Comparison of ENCODE assay signal across 17 mouse cellular contexts in the genomic region with DNA sequence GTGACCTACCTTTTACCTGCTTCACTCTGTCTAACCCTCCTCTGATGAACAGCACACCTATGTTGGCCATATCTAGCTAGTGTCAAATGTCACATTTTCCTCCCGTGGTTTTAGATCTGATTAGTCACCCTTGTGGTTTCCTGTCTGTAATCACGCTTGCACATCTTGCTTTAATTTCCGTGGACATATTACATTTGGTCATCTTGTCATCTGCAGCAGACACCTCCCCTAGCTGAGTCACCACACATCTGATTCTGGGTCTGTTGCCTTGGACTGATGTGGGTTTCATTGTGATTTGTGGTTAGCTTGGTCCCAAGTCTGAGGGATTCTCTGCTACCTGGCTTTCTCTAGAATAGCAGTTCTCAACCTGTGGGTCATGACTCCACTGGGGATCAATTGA. TPM values are rescaled to one million over a fixed set of nuclear protein-coding genes. Genes with fewer than 3 reads are reported as not detected.
A peak's percentile ranks its signal among the peaks of the same experiment; 100 is the strongest.
DNase-seq lines count a peak whose midpoint lies in the region; ATAC-seq and TF ChIP-seq lines count a peak whose summit lies in the region.
"Had no signal": no experiment of that assay in that cellular context is flagged by ENCODE, and none has a peak within 500 bp of the region (broad histone marks: within the 10 kb centered on the region; RNA-seq: fewer than 3 reads in every experiment).

No protein-coding gene starts in this region.

- 61% methylated on average over 3 of the region's 3 CpGs for WGBS in kidney, embryonic 14.5 days
- WGBS in stomach, postnatal 0 days, result 49% methylated on average over 3 of the region's 3 CpGs

- peak; percentile 28 for DNase-seq in lung, postnatal 36 days
- no peak for DNase-seq in lung, postnatal 25 days (ENCODE audit: low spot score)
- no peak for DNase-seq in cerebellum, adult 9-11 months
- DNase-seq in stomach, postnatal 0 days (ENCODE audit: low spot score), result no peak
- no peak for DNase-seq in cerebellum, adult 11 months
- DNase-seq: adrenal gland, postnatal 36 days; cerebellum, postnatal 25 days; gastrocnemius, postnatal 14 days; kidney, adult 9 months had no signal

- peaks cover 7% of the 10 kb centered on the region; the same call in 1 of the 2 replicates for H3K4me1 ChIP-seq in kidney, embryonic 14.5 days (ENCODE audit: control insufficient read depth, insufficient read depth, low read length)
- no peaks in the 10 kb centered on the region for H3K4me1 ChIP-seq in stomach, postnatal 0 days (replicated peaks; ENCODE audit: control insufficient read depth, insufficient read depth)
- H3K4me1 ChIP-seq: megakaryocyte, embryonic 14.5 days had no signal

- H3K4me2 ChIP-seq in kidney, embryonic 14.5 days (replicated peaks; ENCODE audit: low read depth, low read length), result no peak overlapping the region
- no peak overlapping the region for H3K4me2 ChIP-seq in stomach, postnatal 0 days (replicated peaks; ENCODE audit: low read depth)
- H3K4me2 ChIP-seq: embryonic facial prominence, embryonic 12.5 days; limb, embryonic 13.5 days had no signal

- TF ChIP-seq EP300 in stomach, postnatal 0 days (optimal IDR thresholded peaks at IDR 0.05), result no peak

- no peak overlapping the region for H3K4me3 ChIP-seq in kidney, embryonic 14.5 days (ENCODE audit: low read length)
- H3K4me3 ChIP-seq in stomach, postnatal 0 days (ENCODE audit: low read depth, low read length), result no peak overlapping the region
- H3K4me3 ChIP-seq: embryonic facial prominence, embryonic 12.5 days; heart, embryonic 10.5 days; limb, embryonic 13.5 days; megakaryocyte, embryonic 14.5 days had no signal

- peak; percentile 81 for ATAC-seq in activated CD4-positive, CD25-positive, alpha-beta regulatory T cell, adult 4 months
- ATAC-seq in megakaryocyte progenitor cell, adult 5-6 weeks (replicated peaks; ENCODE audit: poor library complexity), result peak; percentile 94
- ATAC-seq in kidney, embryonic 14.5 days (ENCODE audit: low FRiP score, low TSS enrichment), result no peak
- no peak for ATAC-seq in stomach, postnatal 0 days (ENCODE audit: low FRiP score, low TSS enrichment)
- ATAC-seq: hindbrain, embryonic 16.5 days had no signal

- H3K9me3 ChIP-seq in kidney, embryonic 14.5 days (ENCODE audit: control insufficient read depth, low read length), result no peaks in the 10 kb centered on the region
- no peaks in the 10 kb centered on the region for H3K9me3 ChIP-seq in stomach, postnatal 0 days (ENCODE audit: control insufficient read depth, low read length)
- H3K9me3 ChIP-seq: embryonic facial prominence, embryonic 12.5 days; heart, embryonic 10.5 days; limb, embryonic 13.5 days; megakaryocyte, embryonic 14.5 days had no signal

- no peak overlapping the region for H3K27ac ChIP-seq in kidney, embryonic 14.5 days (ENCODE audit: low read depth, low read length)
- H3K27ac ChIP-seq in stomach, postnatal 0 days (replicated peaks), result no peak overlapping the region
- H3K27ac ChIP-seq: embryonic facial prominence, embryonic 12.5 days; heart, embryonic 10.5 days; limb, embryonic 13.5 days had no signal

- H3K36me3 ChIP-seq in kidney, embryonic 14.5 days (ENCODE audit: control insufficient read depth, insufficient read depth, low read length), result no peaks in the 10 kb centered on the region
- no peaks in the 10 kb centered on the region for H3K36me3 ChIP-seq in stomach, postnatal 0 days (ENCODE audit: control insufficient read depth, insufficient read depth, low read length)
- H3K36me3 ChIP-seq: embryonic facial prominence, embryonic 12.5 days; heart, embryonic 10.5 days; limb, embryonic 13.5 days had no signal

- no peak for TF ChIP-seq CTCF in stomach, postnatal 0 days (IDR thresholded peaks at IDR 0.05; ENCODE audit: low read depth)

- no peaks in the 10 kb centered on the region for H3K27me3 ChIP-seq in kidney, embryonic 14.5 days (ENCODE audit: control insufficient read depth, insufficient read depth, low read length)
- no peaks in the 10 kb centered on the region for H3K27me3 ChIP-seq in stomach, postnatal 0 days (ENCODE audit: control insufficient read depth, insufficient read depth, low read length)
- H3K27me3 ChIP-seq: embryonic facial prominence, embryonic 12.5 days; limb, embryonic 13.5 days had no signal

- H3K9ac ChIP-seq in kidney, embryonic 14.5 days (ENCODE audit: low read depth, low read length), result no peak overlapping the region
- no peak overlapping the region for H3K9ac ChIP-seq in stomach, postnatal 0 days (ENCODE audit: low read length)
- H3K9ac ChIP-seq: embryonic facial prominence, embryonic 12.5 days; limb, embryonic 13.5 days had no signal

RNA-seq across cellular contexts. Expression of gene Rps6ka2, which starts 6.0 kb away (rescaled TPM):
- under 1 TPM; 0.57 to 0.60 TPM for polyA plus RNA-seq in activated CD4-positive, CD25-positive, alpha-beta regulatory T cell, adult 4 months (2017; shearing (Covaris generic))
- 16.5 and 16.9 TPM in 2 replicates for total RNA-seq in megakaryocyte progenitor cell, adult 5-6 weeks (2015)
- total RNA-seq in megakaryocyte progenitor cell, adult 5-6 weeks (2017), result 18.7 and 20.4 TPM in 2 replicates
- 18.3 and 30.7 TPM in 2 replicates for polyA plus RNA-seq in kidney, embryonic 14.5 days (2014; fragmentation: Nextera tagmentation; extraction: Ambion mirVana)
- 2.0 and 2.6 TPM in 2 replicates for polyA plus RNA-seq in stomach, postnatal 0 days (2015; fragmentation: Nextera tagmentation; extraction: Ambion mirVana)

Comparison
In these comparisons a context has a peak if more than half of its experiments do, and no peak if none do; other contexts are left out.
1. ATAC-seq: peak in activated CD4-positive, CD25-positive, alpha-beta regulatory T cell, adult 4 months (single experiment) and megakaryocyte progenitor cell, adult 5-6 weeks (single experiment); none in kidney, embryonic 14.5 days (single experiment) and stomach, postnatal 0 days (single experiment).